Mouse (Mus musculus) hindbrain, postnatal 0 days (tissue): ENCODE data around the gene Nupl2. TPM values are rescaled to one million over a fixed set of nuclear protein-coding genes. Genes with fewer than 3 reads are reported as not detected.

ENCODE experiments used
- ATAC-seq: fragments of 200-750 bp; cut with Nextera tagmentation; 2 replicates; pipeline ENCODE4 v1.8.0; 2017; ENCODE audit warnings: mild to moderate bottlenecking, moderate TSS enrichment, moderate library complexity
- DNase-seq: peaks from one replicate; pipeline ENCODE4 v3.0.0-alpha.2; 2015; ENCODE audit warnings: low spot score
- H3K27ac ChIP-seq: fragments of 300-500 bp; sonication (generic); 2 replicates; pipeline ENCODE4 v1.5.1; 2014; ENCODE audit warnings: mild to moderate bottlenecking
- H3K27me3 ChIP-seq: fragments of 300-500 bp; sonication (generic); 2 replicates; pipeline ENCODE4 v1.6.1; 2014; ENCODE audit warnings: low read length, mixed read lengths; ENCODE audit not compliant: insufficient read depth
- H3K36me3 ChIP-seq: fragments of 300-500 bp; sonication (generic); 2 replicates; pipeline ENCODE4 v1.6.1; 2014; ENCODE audit warnings: low read length, mixed read lengths; ENCODE audit not compliant: insufficient read depth
- H3K4me1 ChIP-seq: fragments of 300-500 bp; sonication (generic); 2 replicates; pipeline ENCODE4 v1.6.1; 2014; ENCODE audit warnings: antibody characterized with exemption, low read length, mixed read lengths; ENCODE audit not compliant: insufficient read depth
- H3K4me2 ChIP-seq: fragments of 300-500 bp; sonication (generic); 2 replicates; pipeline ENCODE4 v1.6.1; 2014; ENCODE audit warnings: low read depth, mild to moderate bottlenecking, low read length, moderate library complexity, mixed read lengths
- H3K4me3 ChIP-seq: fragments of 300-500 bp; sonication (generic); 2 replicates; pipeline ENCODE4 v1.5.1; 2014; ENCODE audit warnings: low read length
- H3K9ac ChIP-seq: fragments of 300-500 bp; sonication (generic); replicated peaks from 2 replicates; pipeline ENCODE4 v1.6.1; 2014; ENCODE audit warnings: mild to moderate bottlenecking, low read length, moderate library complexity, mixed read lengths
- H3K9me3 ChIP-seq: fragments of 300-500 bp; sonication (generic); 2 replicates; pipeline ENCODE4 v1.6.1; 2016; ENCODE audit warnings: low read length, mixed read lengths
- CTCF ChIP-seq: IDR thresholded peaks from 2 replicates; pipeline ENCODE4 v1.5.1; 2016; ENCODE audit warnings: antibody characterized with exemption, control low read depth, low read depth
- WGBS: fragments of 180-500 bp; shearing (Covaris S2); extraction: QIAGEN DNeasy Blood & Tissue Kit; methylation state at CpG from one replicate; pipeline ENCODE4 v1.1.7; 2014; 5-methylcytosine and 5-hydroxymethylcytosine counted together
- polyA plus RNA-seq: library from polyadenylated mRNA; unstranded; fragments of >200 nt; fragmentation: Nextera tagmentation; extraction: Ambion mirVana; gene quantifications from 2 replicates; pipeline ENCODE4 v1.2.1, GENCODE M21; 2015
- total RNA-seq: library from RNA; depleted of rRNA; stranded (reverse); fragments of >200 nt; gene quantifications from 2 replicates; pipeline ENCODE4 v1.2.3, GENCODE M21; 2014; rRNA removed

Nupl2 gene
- total and polyA plus RNA-seq, 2 experiments from 2014 or later = 8.0 to 12.9 TPM

- Histone ChIP-seq H3K4me1 (no peaks in the 10 kb centered on the region), H3K9ac (no peak overlapping the region), H3K9me3 (no peaks in the 10 kb centered on the region), H3K4me2 (no peak overlapping the region), H3K36me3 (no peaks in the 10 kb centered on the region), H3K27ac (no peak overlapping the region), H3K4me3 (no peak overlapping the region), H3K27me3 (no peaks in the 10 kb centered on the region)
- TF ChIP-seq CTCF = no peak
- no peak for DNase-seq
- 82% methylated on average over 5 of the region's 5 CpGs for WGBS
- ATAC-seq = no peak
Observed at GRCm38 (mm10) chr5:24203266-24203665, 38.5 kb downstream of the Nupl2 start.

GRCm38 (mm10) chr5:24207965-24208364 lies 43.2 kb downstream of the Nupl2 start:
- H3K4me2 ChIP-seq = no peak overlapping the region
- no peaks in the 10 kb centered on the region for H3K9me3 ChIP-seq
- ATAC-seq (no peak), DNase-seq (no peak)
- H3K27me3 ChIP-seq = no peaks in the 10 kb centered on the region
- TF ChIP-seq CTCF = no peak
- H3K4me3 ChIP-seq = no peak overlapping the region
- 80% methylated on average over 10 of the region's 10 CpGs for WGBS
- H3K4me1 ChIP-seq = no peaks in the 10 kb centered on the region
- no peak overlapping the region for H3K9ac ChIP-seq
- H3K27ac ChIP-seq = no peak overlapping the region
- H3K36me3 ChIP-seq = no peaks in the 10 kb centered on the region

GRCm38 (mm10) chr5:24208505-24208904 lies 43.7 kb downstream of the Nupl2 start:
- Histone ChIP-seq H3K36me3 (no peaks in the 10 kb centered on the region), H3K4me1 (no peaks in the 10 kb centered on the region), H3K4me3 (no peak overlapping the region), H3K9ac (no peak overlapping the region), H3K27ac (no peak overlapping the region), H3K9me3 (no peaks in the 10 kb centered on the region), H3K27me3 (no peaks in the 10 kb centered on the region), H3K4me2 (no peak overlapping the region)
- 92% methylated on average over 5 of the region's 5 CpGs for WGBS
- DNase-seq (no peak), ATAC-seq (no peak)
- TF ChIP-seq CTCF = no peak

- no peak for TF ChIP-seq CTCF
- Histone ChIP-seq H3K27ac (no peak overlapping the region), H3K36me3 (no peaks in the 10 kb centered on the region), H3K9me3 (no peaks in the 10 kb centered on the region), H3K4me2 (no peak overlapping the region), H3K4me3 (no peak overlapping the region), H3K4me1 (no peaks in the 10 kb centered on the region), H3K27me3 (no peaks in the 10 kb centered on the region), H3K9ac (no peak overlapping the region)
- DNase-seq (no peak), ATAC-seq (no peak)
- WGBS = 76% methylated on average over 3 of the region's 3 CpGs
Observed at GRCm38 (mm10) chr5:24213861-24214546, 49.2 kb downstream of the Nupl2 start.

- no peak overlapping the region for H3K4me2 ChIP-seq
- no peak overlapping the region for H3K27ac ChIP-seq
- no peak overlapping the region for H3K9ac ChIP-seq
- H3K27me3 ChIP-seq = no peaks in the 10 kb centered on the region
- ATAC-seq (no peak), DNase-seq (no peak)
- H3K9me3 ChIP-seq = no peaks in the 10 kb centered on the region
- WGBS = 56% methylated on average over 1 of the region's 1 CpGs
- H3K36me3 ChIP-seq = no peaks in the 10 kb centered on the region
- TF ChIP-seq CTCF = no peak
- no peak overlapping the region for H3K4me3 ChIP-seq
- H3K4me1 ChIP-seq = no peaks in the 10 kb centered on the region
Observed at GRCm38 (mm10) chr5:24214547-24214878, 49.8 kb downstream of the Nupl2 start.

GRCm38 (mm10) chr5:24214900-24215299 lies 50.1 kb downstream of the Nupl2 start:
- no peaks in the 10 kb centered on the region for H3K36me3 ChIP-seq
- H3K4me3 ChIP-seq = no peak overlapping the region
- no peak for ATAC-seq
- WGBS = 96% methylated on average over 1 of the region's 1 CpGs
- no peak overlapping the region for H3K4me2 ChIP-seq
- no peaks in the 10 kb centered on the region for H3K4me1 ChIP-seq
- H3K9ac ChIP-seq = no peak overlapping the region
- no peak overlapping the region for H3K27ac ChIP-seq
- no peak for DNase-seq
- no peaks in the 10 kb centered on the region for H3K27me3 ChIP-seq
- no peak for TF ChIP-seq CTCF
- no peaks in the 10 kb centered on the region for H3K9me3 ChIP-seq

Other genes starting within 250 kb of the Nupl2 start
- 24.5 and 26.6 TPM in 2 replicates for gene Fam126a, start 134.3 kb upstream of the Nupl2 start, total RNA-seq
- 16.5 and 17.7 TPM in 2 replicates for gene Fam126a, start 134.3 kb upstream of the Nupl2 start, polyA plus RNA-seq
- 101 and 127 TPM in 2 replicates for gene Klhl7, start 64.4 kb upstream of the Nupl2 start, total RNA-seq
- gene Klhl7, start 64.4 kb upstream of the Nupl2 start, polyA plus RNA-seq = 106 and 109 TPM in 2 replicates
- gene Kcnh2, start 186.6 kb downstream of the Nupl2 start, total RNA-seq = 55.9 and 70.5 TPM in 2 replicates
- 10.8 and 11.5 TPM in 2 replicates for gene Kcnh2, start 186.6 kb downstream of the Nupl2 start, polyA plus RNA-seq
- gene Nos3, start 199.8 kb downstream of the Nupl2 start, total RNA-seq = 8.7 and 13.3 TPM in 2 replicates
- gene Nos3, start 199.8 kb downstream of the Nupl2 start, polyA plus RNA-seq = 7.2 and 7.4 TPM in 2 replicates
- 8.8 and 9.8 TPM in 2 replicates for gene Atg9b, start 227.2 kb downstream of the Nupl2 start, total RNA-seq
- 5.1 and 6.1 TPM in 2 replicates for gene Atg9b, start 227.2 kb downstream of the Nupl2 start, polyA plus RNA-seq
- gene Abcb8, start 228.7 kb downstream of the Nupl2 start, total RNA-seq = 63.2 and 90.6 TPM in 2 replicates
- 41.9 and 43.5 TPM in 2 replicates for gene Abcb8, start 228.7 kb downstream of the Nupl2 start, polyA plus RNA-seq
- 0.37 and 1.9 TPM in 2 replicates for gene Asic3, start 248.4 kb downstream of the Nupl2 start, total RNA-seq
- 0.58 and 1.3 TPM in 2 replicates for gene Asic3, start 248.4 kb downstream of the Nupl2 start, polyA plus RNA-seq